Mouse (Mus musculus) E14TG2a.4 (cell line): ENCODE measurements around the gene Mindy3.

Experiments used
- CTCF ChIP-seq: conservative IDR thresholded peaks from 2 replicates; pipeline ENCODE4 v1.5.1; 2014; ENCODE audit warnings: low read length
- POU5F1 ChIP-seq: IDR thresholded peaks from 2 replicates; pipeline ENCODE4 v1.6.1; 2014; ENCODE audit warnings: low read length, borderline replicate concordance

DNA sequence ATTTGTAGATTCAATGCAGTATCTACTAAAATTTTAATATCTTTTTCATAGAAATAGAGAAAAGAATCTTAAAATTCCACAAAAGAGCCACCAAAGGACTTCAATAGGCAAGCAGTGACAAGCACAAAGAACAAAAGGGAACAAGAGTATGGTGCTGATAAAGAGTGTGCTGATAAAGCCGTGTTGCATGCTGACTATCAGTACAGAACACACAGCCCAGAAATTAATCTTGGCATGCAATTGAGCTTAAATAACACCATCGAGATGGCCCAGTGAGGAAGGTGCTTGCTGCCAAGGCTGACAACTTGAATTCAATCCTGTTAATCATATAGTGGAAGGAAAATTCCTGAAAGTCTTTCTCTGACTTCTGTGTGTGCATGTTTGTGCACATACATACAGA lies 50.8 kb downstream of the Mindy3 start:
- TF ChIP-seq CTCF (no peak), POU5F1 (no peak)
